Mouse (Mus musculus): Measurements from ENCODE around the gene Rin2.

- TF ChIP-seq POLR2A (IDR thresholded peaks at IDR 0.05; ENCODE audit: borderline replicate concordance, insufficient read depth, low read length) (no peak), CTCF (IDR thresholded peaks at IDR 0.05; ENCODE audit: borderline replicate concordance, insufficient read depth, low read depth, low read length) (no peak)
Measured at GRCm38 (mm10) chr2:145684151-145684550, 9.1 kb downstream of the Rin2 start.
